Mouse (Mus musculus): ENCODE data around the gene Fbll1.
A peak's percentile ranks its signal among the peaks of the same experiment; 100 is the strongest.
"Not testable (repeated sequence)": the region's sequence is repeated elsewhere in the genome, so short reads cannot be mapped to it uniquely, and the experiment has no call there.

The Fbll1 gene

GRCm38 (mm10) chr11:35798874-35799273 lies at the start of gene Fbll1:
Gene Fbll1, minus strand, starts transcription at chr11:35798884.
- no peak for DNase-seq (ENCODE audit: low spot score in 2 of 2)

- DNase-seq (ENCODE audit: low spot score in 2 of 2), result no peak
Observed at GRCm38 (mm10) chr11:35844299-35844698, 45.6 kb upstream of the Fbll1 start.

GRCm38 (mm10) chr11:35842560-35842959 lies 43.9 kb upstream of the Fbll1 start:
- DNase-seq (ENCODE audit: low spot score in 2 of 2), result not testable (repeated sequence)

GRCm38 (mm10) chr11:35841738-35842325 lies 43.1 kb upstream of the Fbll1 start:
- DNase-seq (ENCODE audit: low spot score in 2 of 2), result no peak

- not testable (repeated sequence) for DNase-seq (ENCODE audit: low spot score in 2 of 2)
Observed at GRCm38 (mm10) chr11:35840806-35841205, 42.1 kb upstream of the Fbll1 start.

GRCm38 (mm10) chr11:35840282-35840681 lies 41.6 kb upstream of the Fbll1 start:
- DNase-seq (ENCODE audit: low spot score in 2 of 2), result no peak

GRCm38 (mm10) chr11:35838345-35839338 lies 40.0 kb upstream of the Fbll1 start:
- peak; percentile 65 to 75 for DNase-seq (ENCODE audit: low spot score in 2 of 2)

- no peak for DNase-seq (ENCODE audit: low spot score in 2 of 2)
Observed at GRCm38 (mm10) chr11:35837156-35838126, 38.8 kb upstream of the Fbll1 start.

- peak; percentile 95 to 97 for DNase-seq (ENCODE audit: low spot score in 2 of 2)
Observed at GRCm38 (mm10) chr11:35834022-35834760, 35.5 kb upstream of the Fbll1 start, which contains the start of gene Rars. Gene Rars, minus strand, starts transcription at chr11:35834506.

- DNase-seq (ENCODE audit: low spot score in 2 of 2), result no peak
Observed at GRCm38 (mm10) chr11:35833270-35833669, 34.6 kb upstream of the Fbll1 start.

GRCm38 (mm10) chr11:35832139-35832538 lies 33.5 kb upstream of the Fbll1 start:
- DNase-seq (ENCODE audit: low spot score in 2 of 2), result no peak

- DNase-seq (ENCODE audit: low spot score in 2 of 2), result no peak
Observed at GRCm38 (mm10) chr11:35827714-35828113, 29.0 kb upstream of the Fbll1 start.

GRCm38 (mm10) chr11:35816316-35816715 lies 17.6 kb upstream of the Fbll1 start:
- DNase-seq (ENCODE audit: low spot score in 2 of 2), result no peak

- DNase-seq (ENCODE audit: low spot score in 2 of 2), result no peak
Observed at GRCm38 (mm10) chr11:35811458-35811857, 12.8 kb upstream of the Fbll1 start.

GRCm38 (mm10) chr11:35801332-35801731 lies 2.6 kb upstream of the Fbll1 start:
- DNase-seq (ENCODE audit: low spot score in 2 of 2), result no peak

- DNase-seq (ENCODE audit: low spot score in 2 of 2), result peak; percentile 82 to 83
Observed at GRCm38 (mm10) chr11:35798495-35798820, 226 bp downstream of the Fbll1 start.

GRCm38 (mm10) chr11:35797751-35798494 lies 761 bp downstream of the Fbll1 start:
- DNase-seq (ENCODE audit: low spot score in 2 of 2), result peak; percentile 44 to 58

- DNase-seq (ENCODE audit: low spot score in 2 of 2), result not testable (repeated sequence)
Observed at GRCm38 (mm10) chr11:35792800-35793199, 5.9 kb downstream of the Fbll1 start.

- DNase-seq (ENCODE audit: low spot score in 2 of 2), result no peak
Observed at GRCm38 (mm10) chr11:35788443-35788842, 10.2 kb downstream of the Fbll1 start.

- no peak for DNase-seq (ENCODE audit: low spot score in 2 of 2)
Observed at GRCm38 (mm10) chr11:35784537-35784936, 14.1 kb downstream of the Fbll1 start.
